Mouse (Mus musculus) thymus, postnatal 10 days (tissue): ENCODE measurements around the gene Cemip.

Experiments used
- DNase-seq, 2 experiments: peaks; one replicate each; pipeline ENCODE4 v3.0.0; 2021; ENCODE audit warnings: low spot score in 2 of 2

The Cemip gene

DNA sequence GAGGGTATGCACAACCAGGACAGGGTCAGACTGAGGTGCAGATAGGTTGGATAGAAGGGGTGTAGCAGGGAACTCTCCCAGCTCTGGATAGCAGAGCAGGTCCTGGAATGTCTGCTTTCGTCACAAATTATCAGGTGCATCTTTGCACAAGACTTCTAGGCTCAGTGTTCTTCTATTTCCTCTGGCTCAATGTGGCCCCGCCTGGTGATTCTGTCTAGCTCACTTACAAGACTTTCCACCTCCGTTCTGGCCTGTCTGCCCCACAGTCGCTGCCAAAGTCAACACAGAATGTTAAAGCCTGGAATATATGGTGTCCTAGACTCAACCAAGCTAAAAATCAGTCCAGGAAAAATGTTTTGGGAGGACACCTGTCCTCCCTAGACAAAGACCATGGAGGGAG, 57.9 kb downstream of the Cemip start:
- no peak for DNase-seq

DNA sequence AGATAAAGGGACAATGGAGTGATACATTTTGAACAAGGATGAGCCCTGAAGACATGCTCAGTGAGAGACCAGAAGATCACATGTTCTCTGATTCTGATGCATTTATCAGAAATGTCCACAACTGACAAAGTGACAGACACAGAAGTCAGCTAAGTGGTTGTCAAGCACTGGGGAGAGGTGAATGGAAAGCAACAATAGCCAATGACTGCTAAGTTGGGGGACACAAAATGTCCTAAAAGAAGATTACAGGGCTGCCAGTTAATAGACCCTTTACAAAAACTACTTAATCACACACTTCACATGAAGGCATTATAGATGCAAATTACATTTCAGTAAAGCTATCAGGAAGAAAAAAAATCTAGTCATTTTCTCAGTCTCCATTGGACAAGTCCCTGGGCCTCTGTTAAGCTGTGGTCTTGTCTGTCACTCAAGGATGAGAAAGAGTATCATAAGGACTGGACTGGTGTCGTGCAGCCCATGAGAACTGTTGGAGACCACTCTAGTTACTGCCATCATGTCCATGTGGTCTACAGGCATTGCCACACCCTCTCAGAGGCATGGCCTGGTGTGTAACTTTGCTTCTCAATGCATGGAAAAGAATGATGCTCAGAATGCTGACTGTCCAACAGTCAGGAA, 59.2 kb downstream of the Cemip start:
- DNase-seq: no peak

GRCm38 (mm10) chr7:84026090-84026489, 60.2 kb downstream of the Cemip start:
- DNase-seq: no peak

DNA sequence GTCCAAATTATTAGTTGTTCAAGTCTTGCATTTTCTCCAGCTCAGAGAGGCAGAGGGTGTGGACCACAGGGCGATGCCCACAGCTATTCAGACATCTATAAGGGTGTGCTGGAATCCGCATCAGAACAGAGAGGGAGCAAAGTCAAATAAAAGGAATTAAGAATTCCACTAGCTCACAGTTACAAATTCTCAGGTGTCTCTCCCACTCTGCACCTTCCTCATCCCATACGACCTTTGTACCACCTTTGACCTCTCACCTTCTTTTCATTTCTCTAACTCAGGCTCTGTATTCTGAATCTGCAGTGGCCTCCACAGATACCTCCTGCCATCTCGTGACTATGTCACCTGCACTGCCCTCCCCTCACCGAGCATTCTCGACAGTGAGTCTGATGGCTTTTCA, 62.8 kb downstream of the Cemip start:
- DNase-seq: no peak

GRCm38 (mm10) chr7:84022462-84022861, 63.8 kb downstream of the Cemip start:
- DNase-seq: no peak

- no peak for DNase-seq
Measured at GRCm38 (mm10) chr7:84019381-84019780, 66.9 kb downstream of the Cemip start.

- no peak for DNase-seq
Measured at GRCm38 (mm10) chr7:84018291-84019266, 67.7 kb downstream of the Cemip start.

DNA sequence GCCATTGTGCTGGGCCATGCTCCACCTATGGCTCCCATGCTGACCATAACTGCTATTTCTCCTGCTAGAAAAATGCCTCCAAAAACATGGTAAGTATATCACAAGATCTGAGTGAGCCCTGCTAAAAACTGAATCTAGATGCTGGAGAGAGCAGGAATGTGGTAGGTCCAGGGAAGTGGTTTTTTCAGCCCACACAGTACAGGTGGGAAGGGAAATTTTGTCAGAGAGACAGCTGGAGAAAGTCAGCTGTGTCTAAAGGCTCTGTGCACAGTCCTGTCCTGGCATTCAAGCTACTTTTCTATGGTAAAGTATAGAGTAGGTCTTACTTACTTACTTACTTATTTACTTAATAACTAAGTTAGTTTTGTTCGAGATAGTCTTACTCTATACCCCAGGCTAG, 71.3 kb downstream of the Cemip start:
- no peak for DNase-seq

DNA sequence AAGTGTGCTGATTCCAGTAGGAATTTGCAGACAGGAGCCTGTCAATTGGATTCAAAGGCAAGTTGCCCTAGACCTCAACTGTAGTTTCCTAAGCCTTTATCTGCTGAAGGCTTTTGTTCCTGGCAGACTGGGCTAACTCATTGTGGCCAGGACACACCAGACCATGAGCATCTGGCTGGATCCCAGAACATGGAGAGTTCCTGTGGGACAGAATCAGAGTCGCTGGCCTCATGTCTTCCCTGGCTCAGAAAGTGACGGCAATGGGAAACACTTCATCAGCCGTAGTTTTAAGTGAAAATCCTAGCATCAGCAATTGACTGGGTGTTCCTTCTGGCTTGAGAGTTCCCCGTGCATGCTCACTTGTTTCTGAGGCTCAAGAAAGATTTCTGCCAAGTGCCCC, 72.6 kb downstream of the Cemip start:
- no peak for DNase-seq

DNA sequence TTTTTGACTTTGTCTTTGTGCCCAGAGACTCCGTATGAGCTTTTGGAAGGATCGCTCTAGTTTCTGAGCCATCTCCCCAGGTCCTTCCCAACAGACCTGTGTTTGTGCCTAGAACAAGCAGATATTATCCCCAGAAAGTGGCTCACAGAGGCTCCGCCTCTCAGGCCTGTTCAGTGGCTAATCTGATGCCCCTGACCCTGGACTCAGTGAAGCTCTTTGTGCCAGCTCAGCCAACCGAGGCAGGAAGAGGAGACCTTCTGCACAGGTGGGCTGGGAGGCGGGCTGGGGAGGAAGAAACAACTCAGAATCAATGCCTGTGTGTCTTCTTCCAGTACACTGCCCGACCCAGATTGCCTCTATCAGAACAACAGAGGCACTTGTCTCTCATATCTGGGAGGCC, 81.9 kb downstream of the Cemip start:
- DNase-seq: no peak

- DNase-seq: no peak
Measured at GRCm38 (mm10) chr7:84001516-84001915, 84.8 kb downstream of the Cemip start.

DNA sequence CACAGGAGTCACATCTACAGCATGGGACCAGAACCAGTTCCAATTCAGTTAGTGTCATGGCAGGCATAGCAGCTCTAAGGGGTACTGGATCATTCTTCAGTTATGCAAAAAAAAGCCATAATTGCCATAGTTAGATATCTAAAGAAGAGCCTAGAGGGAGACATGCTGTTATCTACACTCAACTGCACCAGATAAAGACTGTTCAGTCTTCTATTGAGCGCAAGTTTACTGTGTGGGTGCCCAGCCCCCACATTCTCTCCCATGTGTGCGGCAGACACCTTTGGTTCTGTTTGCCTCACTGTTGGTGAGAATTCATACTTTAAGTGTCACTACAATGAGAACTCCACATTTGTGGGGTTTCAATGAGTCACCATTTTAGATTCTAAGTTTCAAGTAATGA, 85.6 kb downstream of the Cemip start:
- DNase-seq: no peak

GRCm38 (mm10) chr7:83999647-84000046, 86.7 kb downstream of the Cemip start:
- DNase-seq: no peak

- DNase-seq: no peak
Measured at GRCm38 (mm10) chr7:83994348-83994747, 92.0 kb downstream of the Cemip start.

- no peak for DNase-seq
Measured at GRCm38 (mm10) chr7:83989294-83989693, 97.0 kb downstream of the Cemip start.

DNA sequence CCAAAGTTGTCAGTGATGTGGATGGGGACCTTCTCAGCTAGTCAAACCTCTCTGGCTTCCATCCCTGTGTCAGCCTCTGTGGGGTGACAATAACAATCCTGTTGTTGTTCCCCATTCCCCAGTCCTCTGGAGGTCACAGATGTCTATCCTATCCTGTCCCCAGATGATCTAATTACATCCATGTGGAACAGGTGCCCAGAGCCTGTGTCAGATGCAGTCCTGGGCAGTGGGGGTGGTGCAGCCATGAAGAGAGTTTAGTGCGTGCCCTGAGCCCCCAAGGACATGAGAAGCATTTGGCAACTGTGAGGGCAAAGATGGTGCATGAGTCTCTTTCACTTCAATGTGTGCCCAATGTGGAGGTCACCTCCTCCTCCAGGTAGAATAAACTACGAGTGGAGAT, 100.6 kb downstream of the Cemip start:
- DNase-seq: no peak

- no peak for DNase-seq
Measured at GRCm38 (mm10) chr7:83982566-83982965, 103.7 kb downstream of the Cemip start.

DNA sequence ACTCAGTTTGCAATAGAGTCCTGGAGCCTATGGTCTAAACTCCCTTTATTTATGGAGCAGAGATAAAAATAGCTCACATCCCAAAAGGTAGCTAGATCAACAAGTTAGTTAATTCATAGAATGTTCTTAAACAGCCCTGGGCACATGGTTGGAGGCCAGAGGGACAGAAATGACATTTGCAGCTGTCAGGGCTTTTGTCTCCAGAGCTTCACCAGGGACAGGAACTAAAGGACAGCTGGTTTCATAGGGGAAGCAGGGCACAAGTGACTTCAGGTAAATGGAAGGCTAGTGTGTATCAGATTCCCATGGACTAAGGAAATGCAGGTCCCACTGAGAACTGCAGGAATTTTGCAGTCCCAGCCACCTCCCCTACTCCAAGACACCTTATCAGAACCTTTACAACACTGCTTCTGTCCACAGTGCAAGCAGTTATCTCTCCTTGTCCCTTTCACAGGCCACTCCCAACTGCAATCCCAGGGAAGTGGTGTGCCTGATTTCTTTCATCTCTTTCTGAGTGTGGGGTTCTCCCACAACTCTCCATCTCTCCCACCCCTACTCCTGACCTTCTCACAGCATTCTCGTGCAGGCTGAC, 107.3 kb downstream of the Cemip start:
- DNase-seq: no peak

- no peak for DNase-seq
Measured at GRCm38 (mm10) chr7:83978410-83978809, 107.9 kb downstream of the Cemip start.

DNA sequence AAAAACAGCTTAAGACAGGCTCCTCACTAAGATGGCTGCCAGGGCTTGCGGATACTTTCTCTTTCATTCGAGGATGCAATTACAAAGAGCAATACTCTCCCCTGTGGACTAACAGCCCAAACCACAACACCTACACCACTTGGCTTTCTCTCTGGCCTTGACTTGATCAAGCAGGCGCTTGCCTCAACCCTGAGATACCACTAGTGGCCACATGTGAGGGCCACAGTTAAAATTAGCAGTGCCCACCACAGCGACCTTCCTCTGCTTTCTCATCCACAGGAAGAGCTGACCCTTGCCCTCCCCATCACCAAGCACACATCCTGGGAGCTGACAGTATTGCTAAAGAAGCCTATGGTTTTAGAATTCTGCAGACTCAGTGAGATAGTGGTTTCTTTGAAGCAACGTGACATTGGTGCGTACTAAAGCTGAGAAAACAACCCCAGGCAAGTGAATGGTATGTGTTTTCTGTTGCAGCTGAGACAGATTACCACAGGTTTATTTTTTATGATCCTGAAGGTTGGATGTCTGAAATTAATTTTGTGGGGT, 109.8 kb downstream of the Cemip start:
- DNase-seq: no peak

- no peak for DNase-seq
Measured at GRCm38 (mm10) chr7:83975283-83975682, 111.0 kb downstream of the Cemip start.

GRCm38 (mm10) chr7:83972485-83972884, 113.8 kb downstream of the Cemip start:
- no peak for DNase-seq
